Mouse (Mus musculus): ENCODE data around the gene Otof. TPM values are rescaled to one million over a fixed set of nuclear protein-coding genes. Genes with fewer than 3 reads are reported as not detected.

Otof gene
- polyA plus RNA-seq, 1 experiment from 2014 or later, result not detected

DNA sequence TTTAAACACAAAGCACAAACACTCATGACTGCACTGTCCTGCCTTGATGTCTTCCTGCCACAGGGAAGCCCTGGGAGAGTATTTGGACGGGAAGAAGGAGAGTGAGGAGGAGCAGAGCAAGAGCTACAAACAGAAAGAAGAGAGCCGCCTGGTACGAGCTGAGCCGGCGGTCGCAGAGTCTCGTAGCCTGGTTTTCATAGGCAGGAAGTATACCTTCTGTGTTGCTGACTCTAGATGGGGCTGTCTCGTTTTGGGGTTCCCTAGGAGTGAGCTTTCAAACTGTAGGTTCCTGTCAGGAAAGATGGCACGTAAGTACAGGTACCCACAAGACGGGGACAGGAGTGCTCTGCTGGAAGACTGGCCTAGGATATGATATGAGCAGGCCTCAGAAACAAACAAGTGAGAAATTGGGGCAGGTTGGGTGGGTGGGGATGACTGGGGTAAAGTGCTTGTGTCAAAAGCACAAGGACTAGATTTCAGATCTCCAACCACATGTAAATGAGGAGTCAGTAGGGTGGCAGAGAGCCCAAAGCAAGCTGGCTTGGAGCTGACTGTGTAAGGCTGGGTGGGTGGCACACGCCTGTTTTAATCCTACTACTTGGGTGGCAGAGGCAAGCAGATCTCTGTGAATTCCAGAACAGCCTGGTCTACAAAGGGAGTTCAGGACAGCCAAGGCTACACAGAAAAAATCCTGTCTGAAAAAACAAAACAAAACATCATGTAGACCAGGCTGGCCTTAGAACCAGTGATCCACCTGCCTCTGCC is 119.9 kb downstream of the Otof start:
- H3K9me3 ChIP-seq (replicated peaks), result no peaks in the 10 kb centered on the region
- no peak for ATAC-seq (ENCODE audit: insufficient read depth)
- no peak overlapping the region for H3K27ac ChIP-seq (replicated peaks)
- H3K36me3 ChIP-seq (replicated peaks), result no peaks in the 10 kb centered on the region
- H3K9ac ChIP-seq, result no peak overlapping the region
- H3K4me3 ChIP-seq (replicated peaks), result no peak overlapping the region
- H3K4me1 ChIP-seq (replicated peaks), result no peaks in the 10 kb centered on the region; the same call in 1 of the 2 replicates
- H3K27me3 ChIP-seq, result peaks cover 37% of the 10 kb centered on the region
- 62% methylated on average over 11 of the region's 11 CpGs for WGBS (ENCODE audit: insufficient replicate concordance)
- H3K4me2 ChIP-seq, result no peak overlapping the region

DNA sequence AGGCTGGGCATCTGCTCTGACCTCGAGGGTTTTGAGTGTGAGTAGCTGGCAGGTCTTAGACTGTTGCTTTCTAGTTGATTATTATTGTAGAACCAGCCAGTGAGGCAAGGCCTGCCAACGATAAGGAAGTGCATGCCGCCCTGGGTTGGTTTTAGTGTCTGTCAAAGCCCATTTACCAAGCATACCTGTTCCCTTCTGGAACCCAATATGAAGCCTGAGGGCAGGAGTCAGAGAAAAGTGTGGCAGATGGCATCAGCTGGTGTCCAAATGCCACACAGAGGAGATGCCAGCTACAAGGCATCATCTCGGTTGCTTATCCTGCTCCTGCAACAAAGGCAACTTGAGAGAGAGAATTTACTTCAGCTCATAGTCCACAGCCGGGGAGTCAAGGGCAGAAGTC is 120.9 kb downstream of the Otof start:
- no peak overlapping the region for H3K4me2 ChIP-seq
- WGBS (ENCODE audit: insufficient replicate concordance), result 56% methylated on average over 5 of the region's 5 CpGs
- H3K27ac ChIP-seq (replicated peaks), result no peak overlapping the region
- peaks cover 33% of the 10 kb centered on the region for H3K27me3 ChIP-seq
- no peaks in the 10 kb centered on the region for H3K9me3 ChIP-seq (replicated peaks)
- no peaks in the 10 kb centered on the region; the same call in 1 of the 2 replicates for H3K4me1 ChIP-seq (replicated peaks)
- no peak overlapping the region for H3K4me3 ChIP-seq (replicated peaks)
- H3K9ac ChIP-seq, result no peak overlapping the region
- no peak for ATAC-seq (ENCODE audit: insufficient read depth)
- H3K36me3 ChIP-seq (replicated peaks), result no peaks in the 10 kb centered on the region

Other genes with a start within 250 kb of the Otof start
- 13.3 and 14.1 TPM in 2 replicates for gene Selenoi, start 229.4 kb downstream of the Otof start, polyA plus RNA-seq (2015; fragmentation: Nextera tagmentation; extraction: Ambion mirVana)
- gene Drc1, start 180.5 kb downstream of the Otof start, polyA plus RNA-seq (2015; fragmentation: Nextera tagmentation; extraction: Ambion mirVana), result 1.5 TPM in 2 replicates
- gene 1700001C02Rik, start 4.1 kb upstream of the Otof start, polyA plus RNA-seq (2015; fragmentation: Nextera tagmentation; extraction: Ambion mirVana), result not detected in 2 replicates
- not detected in 2 replicates for gene Cib4, start 83.9 kb upstream of the Otof start, polyA plus RNA-seq (2015; fragmentation: Nextera tagmentation; extraction: Ambion mirVana)
- 0.17 and 0.26 TPM in 2 replicates for gene Kcnk3, start 126.2 kb upstream of the Otof start, polyA plus RNA-seq (2015; fragmentation: Nextera tagmentation; extraction: Ambion mirVana)
- 10.7 and 11.6 TPM in 2 replicates for gene Slc35f6, start 186.0 kb upstream of the Otof start, polyA plus RNA-seq (2015; fragmentation: Nextera tagmentation; extraction: Ambion mirVana)
- 180 and 194 TPM in 2 replicates for gene Cenpa, start 204.8 kb upstream of the Otof start, polyA plus RNA-seq (2015; fragmentation: Nextera tagmentation; extraction: Ambion mirVana)
- 0.29 and 0.52 TPM in 2 replicates for gene Dpysl5, start 249.6 kb upstream of the Otof start, polyA plus RNA-seq (2015; fragmentation: Nextera tagmentation; extraction: Ambion mirVana)